Mouse (Mus musculus): ENCODE data around the gene Nedd9.

GRCm38 (mm10) chr13:41456292-41457029, 30.7 kb downstream of the Nedd9 start:
- TF ChIP-seq GATA1 (IDR thresholded peaks at IDR 0.05; ENCODE audit: low read depth, low read length) (no peak), MYB (IDR thresholded peaks at IDR 0.05; ENCODE audit: low read depth, low read length) (no peak), USF1 (IDR thresholded peaks at IDR 0.05; ENCODE audit: low read depth, low read length) (no peak), CTCF (IDR thresholded peaks at IDR 0.05 in 2 of 3, conservative IDR thresholded peaks at IDR 0.05 in 1 of 3; ENCODE audit: control insufficient read depth in 1 of 3, insufficient read depth in 1 of 3, low read depth in 2 of 3, low read length in 3 of 3, poor library complexity in 1 of 3, severe bottlenecking in 1 of 3) (no peak), ZNF384 (IDR thresholded peaks at IDR 0.05; ENCODE audit: low read depth, low read length) (no peak), MEF2A (IDR thresholded peaks at IDR 0.05; ENCODE audit: extremely low read depth, insufficient replicate concordance, low read depth, low read length, poor library complexity, severe bottlenecking) (no peak), USF2 (IDR thresholded peaks at IDR 0.05; ENCODE audit: borderline replicate concordance in 1 of 2, insufficient read depth in 1 of 2, low read depth in 1 of 2, low read length in 2 of 2) (no peak), E2F4 (IDR thresholded peaks at IDR 0.05; ENCODE audit: borderline replicate concordance, low read depth, low read length) (no peak), ZKSCAN1 (IDR thresholded peaks at IDR 0.05; ENCODE audit: low read depth, low read length) (no peak)
